Mouse (Mus musculus) gastrocnemius, adult 18-20 months (tissue): ENCODE results near the gene Omt2b. TPM values are rescaled to one million over a fixed set of nuclear protein-coding genes. Genes with fewer than 3 reads are reported as not detected.
A peak's percentile ranks its signal among the peaks of the same experiment; 100 is the strongest.
"Not testable (repeated sequence)": the region's sequence is repeated elsewhere in the genome, so short reads cannot be mapped to it uniquely, and the experiment has no call there.

ENCODE experiments used
- DNase-seq: peaks from one replicate; pipeline ENCODE4 v3.0.0; 2021; ENCODE audit warnings: low spot score
- total RNA-seq, 2 experiments: library from RNA; stranded (reverse); gene quantifications; 2 replicates each; pipeline ENCODE4 v1.2.3; 2021

Omt2b gene
- total RNA-seq, 2 experiments from 2014 or later: not detected

DNA sequence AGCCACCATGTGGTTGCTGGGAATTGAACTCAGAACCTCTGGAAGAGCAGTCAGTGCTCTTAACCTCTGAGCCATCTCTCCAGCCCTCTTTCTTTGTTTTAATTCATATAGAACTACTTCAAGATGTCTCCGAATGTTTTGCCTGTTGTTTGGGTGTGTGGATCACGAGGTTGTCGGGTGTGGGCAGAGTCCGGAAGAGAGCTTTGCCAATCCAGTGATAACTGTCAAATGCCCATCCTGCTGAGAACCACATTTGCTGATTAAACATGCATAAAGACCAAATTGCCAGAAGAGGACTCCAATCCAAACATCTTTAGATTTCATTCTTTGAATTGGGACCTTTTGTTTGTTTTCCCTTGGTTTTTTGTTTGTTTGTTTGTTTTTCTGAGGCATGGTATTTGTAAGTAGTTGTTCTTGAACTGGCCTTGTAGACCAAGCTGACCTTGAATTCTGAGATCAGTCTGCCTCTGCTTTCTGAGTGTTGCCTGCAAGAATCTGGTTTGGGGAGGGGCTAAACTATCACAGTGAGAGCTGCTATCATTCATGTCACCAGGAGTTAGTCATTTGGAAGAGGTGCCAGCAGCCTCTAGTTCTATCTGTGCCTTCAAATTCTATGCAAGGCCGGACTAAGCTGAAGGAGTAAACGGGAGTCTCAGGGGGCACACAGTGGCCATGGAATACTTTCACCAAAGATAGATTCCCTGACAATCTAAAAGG lies 24.3 kb downstream of the Omt2b start:
- no peak for DNase-seq

GRCm38 (mm10) chr9:78354665-78355578 lies 27.5 kb downstream of the Omt2b start:
- DNase-seq: no peak

DNA sequence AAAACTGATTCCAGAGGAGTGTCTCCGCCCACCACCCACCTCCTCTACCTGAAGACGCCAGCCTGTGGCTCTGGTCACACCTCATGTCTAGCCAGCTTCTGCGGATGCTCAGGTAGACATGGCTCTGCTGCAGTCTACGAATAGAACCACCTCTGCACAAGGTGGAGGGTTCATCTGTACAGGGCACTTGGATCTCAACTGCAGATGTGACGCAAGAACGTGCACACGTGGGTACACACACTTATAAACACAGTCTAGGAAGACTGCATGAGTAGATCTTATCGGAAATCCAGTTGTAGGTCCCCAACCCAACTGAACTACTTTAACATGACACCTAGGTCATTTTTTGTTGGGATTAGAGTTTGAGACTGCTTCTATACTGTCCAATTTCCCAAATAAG lies 28.2 kb downstream of the Omt2b start, which contains the start of gene Gsta2:
TSS of gene Gsta2 (minus strand) at position 178 of the 400 bp plus-strand sequence.
- DNase-seq: no peak

DNA sequence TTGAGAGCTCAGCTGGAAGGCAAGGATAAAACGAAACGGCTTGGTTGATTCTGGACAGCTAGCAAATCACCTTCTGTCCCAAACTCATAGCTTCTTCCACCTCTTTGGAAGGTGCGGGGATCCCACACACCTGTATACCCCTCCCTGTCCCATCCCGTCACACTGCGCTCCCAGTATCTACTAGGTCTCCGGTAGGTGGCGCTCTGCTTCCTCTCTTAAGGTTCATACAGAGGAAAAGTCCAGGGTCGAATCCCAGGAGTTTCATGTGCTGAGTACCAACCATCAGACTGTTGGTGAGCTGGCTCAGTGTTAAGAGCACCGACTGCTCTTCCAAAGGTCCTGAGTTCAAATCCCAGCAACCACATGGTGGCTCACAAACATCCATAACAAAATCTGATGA lies 30.7 kb downstream of the Omt2b start:
- DNase-seq: peak; percentile 36

- DNase-seq: no peak
Measured at GRCm38 (mm10) chr9:78359750-78360483, 32.5 kb downstream of the Omt2b start.

GRCm38 (mm10) chr9:78360484-78360872 lies 33.1 kb downstream of the Omt2b start:
- no peak for DNase-seq

GRCm38 (mm10) chr9:78363374-78363773 lies 36.0 kb downstream of the Omt2b start:
- DNase-seq: no peak

- no peak for DNase-seq
Measured at GRCm38 (mm10) chr9:78364701-78365100, 37.3 kb downstream of the Omt2b start.

DNA sequence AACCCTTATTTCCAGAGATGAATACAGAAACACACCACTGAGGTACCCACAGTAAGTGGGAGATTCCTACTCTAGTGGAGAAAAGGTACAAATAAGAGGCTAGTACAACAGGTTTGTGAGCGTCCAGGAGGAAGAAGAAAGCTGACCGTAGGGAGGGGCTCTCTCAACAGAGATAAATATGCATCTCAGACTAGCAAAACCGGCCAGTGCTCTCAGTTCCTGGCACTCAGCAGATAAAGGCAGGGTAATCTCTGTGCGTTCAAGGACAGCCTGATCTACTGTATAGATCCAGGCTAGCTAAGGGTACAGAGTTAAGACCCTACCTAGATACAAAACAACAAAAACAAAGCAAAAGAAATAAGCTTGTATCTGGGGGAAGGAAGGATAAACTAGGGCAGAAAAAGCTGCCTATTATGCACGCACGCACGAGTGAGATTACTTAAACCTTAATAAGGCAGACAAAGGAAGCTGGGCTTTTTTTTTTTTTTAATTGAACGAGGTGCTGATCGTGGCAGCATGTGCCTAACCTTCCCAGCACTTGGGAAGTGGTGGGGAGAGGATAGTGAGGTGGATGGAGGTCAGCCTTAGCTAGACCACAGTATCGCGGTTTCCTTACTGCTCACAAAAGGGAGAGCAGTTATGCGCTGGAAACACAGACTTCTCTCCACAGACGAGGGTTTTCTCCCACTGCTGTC lies 38.6 kb downstream of the Omt2b start:
- DNase-seq: no peak

- DNase-seq: not testable (repeated sequence)
Measured at GRCm38 (mm10) chr9:78367959-78368358, 40.6 kb downstream of the Omt2b start, which contains the start of gene Dppa5a. TSS of gene Dppa5a (minus strand) at chr9:78368177.

- no peak for DNase-seq
Measured at GRCm38 (mm10) chr9:78368671-78369293, 41.4 kb downstream of the Omt2b start.

DNA sequence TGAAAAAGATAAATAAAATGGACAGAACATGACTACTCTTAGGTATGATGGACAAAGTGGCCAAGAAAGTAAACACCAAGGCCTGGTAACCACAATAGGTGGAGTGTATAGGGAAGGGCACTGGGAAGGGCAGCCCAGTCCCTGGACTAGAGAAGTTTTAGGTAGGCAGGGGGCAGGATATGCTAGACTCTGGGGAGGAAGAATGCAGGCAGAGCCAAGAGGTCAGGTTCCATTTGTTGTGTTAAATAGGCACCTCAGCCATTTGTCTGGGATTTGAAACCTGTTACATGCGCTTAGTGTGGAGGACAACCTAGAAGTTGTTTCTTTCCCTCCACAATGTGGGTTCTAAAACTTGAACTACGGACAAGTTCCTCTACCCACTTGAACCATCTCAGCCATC lies 42.0 kb downstream of the Omt2b start:
- no peak for DNase-seq

- no peak for DNase-seq
Measured at GRCm38 (mm10) chr9:78369786-78370185, 42.4 kb downstream of the Omt2b start.

- no peak for DNase-seq
Measured at GRCm38 (mm10) chr9:78371441-78371840, 44.1 kb downstream of the Omt2b start.

GRCm38 (mm10) chr9:78372827-78373504 lies 45.6 kb downstream of the Omt2b start:
- DNase-seq: no peak

GRCm38 (mm10) chr9:78374397-78374796 lies 47.0 kb downstream of the Omt2b start:
- DNase-seq: no peak

GRCm38 (mm10) chr9:78374885-78375389 lies 47.5 kb downstream of the Omt2b start:
- DNase-seq: no peak

DNA sequence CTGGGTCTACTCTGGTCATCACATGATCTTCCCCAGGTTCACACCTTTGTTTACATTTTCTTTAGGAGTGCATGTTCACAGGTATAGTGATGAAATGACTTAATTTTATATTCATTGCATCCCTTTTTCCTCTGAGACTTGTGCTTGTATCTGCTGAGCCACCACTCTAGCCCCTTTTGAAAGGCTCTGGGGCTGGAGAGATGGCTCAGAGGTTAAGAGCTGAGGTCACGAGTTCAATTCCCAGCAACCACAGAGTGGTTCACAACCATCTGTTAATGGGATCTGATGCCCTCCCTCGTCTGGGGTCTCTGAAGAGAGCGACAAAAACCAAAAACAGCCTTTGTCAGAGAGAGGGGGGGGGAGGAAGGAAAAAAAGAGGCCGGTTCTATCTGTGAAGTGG lies 48.1 kb downstream of the Omt2b start:
- DNase-seq: no peak

DNA sequence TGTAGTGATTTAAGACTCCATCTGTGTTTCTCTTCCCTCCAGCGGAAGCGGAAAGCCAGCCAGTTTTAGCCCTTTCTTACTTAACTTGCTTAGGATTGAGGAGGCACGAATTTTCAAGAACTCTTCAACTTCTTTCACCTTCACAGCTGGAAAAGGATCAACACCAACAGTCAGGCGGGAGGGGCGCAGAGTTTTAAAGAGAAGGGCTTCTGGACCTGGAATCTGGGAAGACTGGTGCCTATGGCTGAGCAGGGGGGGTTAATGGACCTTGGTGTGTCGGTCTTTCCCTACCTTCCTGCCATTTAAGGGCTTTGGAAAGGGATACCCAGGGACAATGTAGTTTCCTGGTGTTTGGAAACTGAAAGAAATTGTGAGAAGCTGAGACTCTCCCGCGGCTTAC lies 50.2 kb downstream of the Omt2b start:
- no peak for DNase-seq
